Mouse (Mus musculus): ENCODE data around the gene Olfr1201. TPM values are rescaled to one million over a fixed set of nuclear protein-coding genes. Genes with fewer than 3 reads are reported as not detected.

Olfr1201 gene
- not detected in 2 replicates for polyA plus RNA-seq (2012; rRNA removed; ENCODE audit: low replicate concordance)

GRCm38 (mm10) chr2:88792736-88793135 lies at the start of gene Olfr1201:
Gene Olfr1201, plus strand, starts transcription at chr2:88793036.

GRCm38 (mm10) chr2:88751270-88751669 lies 41.6 kb upstream of the Olfr1201 start, which contains the start of gene Olfr1198:
Gene Olfr1198, minus strand, starts transcription at chr2:88751370.

GRCm38 (mm10) chr2:88760369-88760768 lies 32.5 kb upstream of the Olfr1201 start, which contains the start of gene Olfr1199:
Gene Olfr1199, minus strand, starts transcription at chr2:88760469.

DNA sequence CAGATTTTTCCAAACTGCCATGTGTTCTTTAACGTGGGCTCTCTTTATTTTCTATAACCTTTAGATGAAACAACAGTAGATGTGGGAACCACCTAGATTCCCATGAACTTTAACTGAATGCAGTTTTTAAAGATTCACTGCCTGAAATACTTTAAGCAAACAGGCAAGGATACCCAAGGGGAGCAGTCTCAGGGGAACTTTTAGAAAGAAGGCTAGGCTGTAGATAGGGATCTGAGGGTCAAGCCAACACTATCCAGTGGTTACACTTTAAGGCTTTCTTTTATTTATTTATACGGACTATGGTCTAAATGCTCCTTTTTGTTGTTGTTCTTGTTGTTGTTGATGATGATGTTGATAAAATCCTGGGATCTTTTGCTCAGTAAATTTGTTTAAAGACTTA lies 22.4 kb upstream of the Olfr1201 start, which contains the start of gene Olfr1200:
TSS of gene Olfr1200 (minus strand) at position 101 of the 400 bp plus-strand sequence.

GRCm38 (mm10) chr2:88814196-88814595 lies 21.4 kb downstream of the Olfr1201 start, which contains the start of gene Olfr1202:
Gene Olfr1202, plus strand, starts transcription at chr2:88814496.

GRCm38 (mm10) chr2:88829437-88829836 lies 36.6 kb downstream of the Olfr1201 start, which contains the start of gene Olfr1205:
Gene Olfr1205, plus strand, starts transcription at chr2:88829737.

Other genes starting within 250 kb of the Olfr1201 start
- gene Olfr1188, start 236.1 kb upstream of the Olfr1201 start, polyA plus RNA-seq (2012; rRNA removed; ENCODE audit: low replicate concordance), result not detected in 2 replicates
- not detected in 2 replicates for gene Olfr1189, start 206.6 kb upstream of the Olfr1201 start, polyA plus RNA-seq (2012; rRNA removed; ENCODE audit: low replicate concordance)
- not detected in 2 replicates for gene Olfr1191-ps1, start 152.5 kb upstream of the Olfr1201 start, polyA plus RNA-seq (2012; rRNA removed; ENCODE audit: low replicate concordance)
- not detected in 2 replicates for gene Olfr1192-ps1, start 144.5 kb upstream of the Olfr1201 start, polyA plus RNA-seq (2012; rRNA removed; ENCODE audit: low replicate concordance)
- not detected in 2 replicates for gene Olfr1193, start 117.4 kb upstream of the Olfr1201 start, polyA plus RNA-seq (2012; rRNA removed; ENCODE audit: low replicate concordance)
- gene Olfr1195, start 103.8 kb upstream of the Olfr1201 start, polyA plus RNA-seq (2012; rRNA removed; ENCODE audit: low replicate concordance), result not detected in 2 replicates
- not detected in 2 replicates for gene Olfr1196, start 88.4 kb upstream of the Olfr1201 start, polyA plus RNA-seq (2012; rRNA removed; ENCODE audit: low replicate concordance)
- gene Olfr1197, start 60.7 kb upstream of the Olfr1201 start, polyA plus RNA-seq (2012; rRNA removed; ENCODE audit: low replicate concordance), result not detected in 2 replicates
- gene Olfr1198, start 41.7 kb upstream of the Olfr1201 start, polyA plus RNA-seq (2012; rRNA removed; ENCODE audit: low replicate concordance), result not detected in 2 replicates
- gene Olfr1199, start 32.6 kb upstream of the Olfr1201 start, polyA plus RNA-seq (2012; rRNA removed; ENCODE audit: low replicate concordance), result not detected in 2 replicates
- gene Olfr1200, start 22.5 kb upstream of the Olfr1201 start, polyA plus RNA-seq (2012; rRNA removed; ENCODE audit: low replicate concordance), result not detected in 2 replicates
- gene Olfr1202, start 21.5 kb downstream of the Olfr1201 start, polyA plus RNA-seq (2012; rRNA removed; ENCODE audit: low replicate concordance), result not detected in 2 replicates
- gene Olfr1205, start 36.7 kb downstream of the Olfr1201 start, polyA plus RNA-seq (2012; rRNA removed; ENCODE audit: low replicate concordance), result not detected in 2 replicates
- not detected in 2 replicates for gene Olfr1204, start 56.3 kb downstream of the Olfr1201 start, polyA plus RNA-seq (2012; rRNA removed; ENCODE audit: low replicate concordance)
- not detected in 2 replicates for gene Olfr1206, start 70.2 kb downstream of the Olfr1201 start, polyA plus RNA-seq (2012; rRNA removed; ENCODE audit: low replicate concordance)
- not detected in 2 replicates for gene Olfr1208, start 109.3 kb downstream of the Olfr1201 start, polyA plus RNA-seq (2012; rRNA removed; ENCODE audit: low replicate concordance)
- gene Olfr1209, start 122.1 kb downstream of the Olfr1201 start, polyA plus RNA-seq (2012; rRNA removed; ENCODE audit: low replicate concordance), result not detected in 2 replicates
- not detected in 2 replicates for gene Olfr1211, start 145.1 kb downstream of the Olfr1201 start, polyA plus RNA-seq (2012; rRNA removed; ENCODE audit: low replicate concordance)
- not detected in 2 replicates for gene Olfr1212, start 160.9 kb downstream of the Olfr1201 start, polyA plus RNA-seq (2012; rRNA removed; ENCODE audit: low replicate concordance)
- not detected in 2 replicates for gene Gm13762, start 187.2 kb downstream of the Olfr1201 start, polyA plus RNA-seq (2012; rRNA removed; ENCODE audit: low replicate concordance)
- not detected in 2 replicates for gene Olfr1214, start 199.6 kb downstream of the Olfr1201 start, polyA plus RNA-seq (2012; rRNA removed; ENCODE audit: low replicate concordance)
- gene Olfr1215, start 213.9 kb downstream of the Olfr1201 start, polyA plus RNA-seq (2012; rRNA removed; ENCODE audit: low replicate concordance), result not detected in 2 replicates
- not detected in 2 replicates for gene Olfr1216, start 225.3 kb downstream of the Olfr1201 start, polyA plus RNA-seq (2012; rRNA removed; ENCODE audit: low replicate concordance)
- gene Olfr1217, start 239.0 kb downstream of the Olfr1201 start, polyA plus RNA-seq (2012; rRNA removed; ENCODE audit: low replicate concordance), result not detected in 2 replicates